Comparison of ENCODE assay signal across 36 mouse cellular contexts in genomic region chr8:84684537-84684936, GRCm38 (mm10). TPM values are rescaled to one million over a fixed set of nuclear protein-coding genes. Genes with fewer than 3 reads are reported as not detected.
DNase-seq lines count a peak whose midpoint lies in the region; ATAC-seq and TF ChIP-seq lines count a peak whose summit lies in the region.
"Had no signal": no experiment of that assay in that cellular context is flagged by ENCODE, and none has a peak within 500 bp of the region (broad histone marks: within the 10 kb centered on the region; RNA-seq: fewer than 3 reads in every experiment).

No protein-coding gene starts in this region.

- no peak overlapping the region for H3K4me2 ChIP-seq in hindbrain, embryonic 11.5 days (replicated peaks; ENCODE audit: low read depth, low read length)
- no peak overlapping the region for H3K4me2 ChIP-seq in liver, embryonic 13.5 days
- no peak overlapping the region for H3K4me2 ChIP-seq in liver, postnatal 0 days (ENCODE audit: low read depth, low read length)
- H3K4me2 ChIP-seq in hindbrain, postnatal 0 days (ENCODE audit: low read depth, low read length): no peak overlapping the region
- H3K4me2 ChIP-seq in lung, postnatal 0 days (replicated peaks; ENCODE audit: low read depth, low read length): no peak overlapping the region
- H3K4me2 ChIP-seq: hindbrain, embryonic 15.5 days; intestine, embryonic 15.5 days had no signal

- H3K4me1 ChIP-seq in hindbrain, embryonic 10.5 days (replicated peaks): peaks cover 41% of the 10 kb centered on the region
- 0 out of 2 replicates have a peak, but pooled peaks cover 2% of the 10 kb centered on the region for H3K4me1 ChIP-seq in hindbrain, embryonic 11.5 days (replicated peaks; ENCODE audit: control insufficient read depth, insufficient read depth, low read length)
- H3K4me1 ChIP-seq in liver, embryonic 13.5 days (replicated peaks): peaks cover 75% of the 10 kb centered on the region
- peaks cover 29% of the 10 kb centered on the region for H3K4me1 ChIP-seq in liver, postnatal 0 days (ENCODE audit: insufficient read depth)
- H3K4me1 ChIP-seq in hindbrain, postnatal 0 days (ENCODE audit: insufficient read depth, low read length): peaks cover 22% of the 10 kb centered on the region
- peaks cover 14% of the 10 kb centered on the region; the same call in 1 of the 2 replicates for H3K4me1 ChIP-seq in lung, postnatal 0 days (ENCODE audit: insufficient read depth, low read depth, low read length)

- no peaks in the 10 kb centered on the region for H3K27me3 ChIP-seq in hindbrain, embryonic 10.5 days (ENCODE audit: insufficient read depth, poor library complexity, severe bottlenecking)
- H3K27me3 ChIP-seq in hindbrain, embryonic 11.5 days (ENCODE audit: control insufficient read depth, insufficient read depth, low read length): no peaks in the 10 kb centered on the region
- H3K27me3 ChIP-seq in liver, embryonic 13.5 days: no peaks in the 10 kb centered on the region
- no peaks in the 10 kb centered on the region for H3K27me3 ChIP-seq in liver, postnatal 0 days (ENCODE audit: insufficient read depth, low read length)
- H3K27me3 ChIP-seq in hindbrain, postnatal 0 days (ENCODE audit: insufficient read depth, low read length): no peaks in the 10 kb centered on the region
- no peaks in the 10 kb centered on the region for H3K27me3 ChIP-seq in lung, postnatal 0 days (replicated peaks; ENCODE audit: insufficient read depth, low read length)
- H3K27me3 ChIP-seq: CH12.LX; forebrain, embryonic 12.5 days; heart, embryonic 12.5 days; hindbrain, embryonic 15.5 days; intestine, embryonic 15.5 days; limb, embryonic 13.5 days; Patski had no signal

- H3K9ac ChIP-seq in hindbrain, embryonic 11.5 days (ENCODE audit: low read depth, low read length): no peak overlapping the region
- H3K9ac ChIP-seq in liver, embryonic 13.5 days: peak overlapping the region; percentile 100; the same call in 1 of the 2 replicates
- H3K9ac ChIP-seq in liver, postnatal 0 days (replicated peaks): no peak overlapping the region
- H3K9ac ChIP-seq in hindbrain, postnatal 0 days (replicated peaks; ENCODE audit: low read length): no peak overlapping the region
- no peak overlapping the region for H3K9ac ChIP-seq in lung, postnatal 0 days (replicated peaks; ENCODE audit: low read depth)
- H3K9ac ChIP-seq: forebrain, embryonic 12.5 days; hindbrain, embryonic 15.5 days; intestine, embryonic 15.5 days had no signal

- TF ChIP-seq CTCF in liver, postnatal 0 days (IDR thresholded peaks at IDR 0.05; ENCODE audit: low read depth): no peak
- no peak for TF ChIP-seq CTCF in hindbrain, postnatal 0 days (IDR thresholded peaks at IDR 0.05; ENCODE audit: low read depth)
- no peak for TF ChIP-seq CTCF in lung, postnatal 0 days (IDR thresholded peaks at IDR 0.05)

- no peak for ATAC-seq in hindbrain, embryonic 11.5 days (ENCODE audit: low FRiP score)
- ATAC-seq in liver, embryonic 13.5 days (ENCODE audit: low read depth): no peak
- no peak for ATAC-seq in liver, postnatal 0 days
- no peak for ATAC-seq in hindbrain, postnatal 0 days
- no peak for ATAC-seq in lung, postnatal 0 days
- ATAC-seq: intestine, embryonic 15.5 days; midbrain, embryonic 16.5 days; Patski had no signal

- TF ChIP-seq EP300 in liver, postnatal 0 days (IDR thresholded peaks at IDR 0.05; ENCODE audit: low read depth): no peak
- no peak for TF ChIP-seq EP300 in lung, postnatal 0 days (IDR thresholded peaks at IDR 0.05)

- H3K9me3 ChIP-seq in hindbrain, embryonic 10.5 days: no peaks in the 10 kb centered on the region
- no peaks in the 10 kb centered on the region for H3K9me3 ChIP-seq in hindbrain, embryonic 11.5 days (ENCODE audit: control insufficient read depth, low read length)
- no peaks in the 10 kb centered on the region for H3K9me3 ChIP-seq in liver, embryonic 13.5 days (replicated peaks)
- H3K9me3 ChIP-seq in liver, postnatal 0 days (ENCODE audit: low read length): no peaks in the 10 kb centered on the region
- H3K9me3 ChIP-seq in hindbrain, postnatal 0 days (ENCODE audit: low read length): no peaks in the 10 kb centered on the region
- no peaks in the 10 kb centered on the region for H3K9me3 ChIP-seq in lung, postnatal 0 days (ENCODE audit: low read length)
- H3K9me3 ChIP-seq: forebrain, embryonic 12.5 days; G1E; heart, embryonic 12.5 days; hindbrain, embryonic 15.5 days; intestine, embryonic 15.5 days; limb, embryonic 13.5 days had no signal

- H3K4me3 ChIP-seq in hindbrain, embryonic 10.5 days: 0 out of 2 replicates have a peak overlapping the region, but pooled peaks have one; percentile 6
- H3K4me3 ChIP-seq in hindbrain, embryonic 11.5 days (ENCODE audit: low read depth, low read length): no peak overlapping the region
- H3K4me3 ChIP-seq in liver, embryonic 13.5 days (replicated peaks): no peak overlapping the region
- H3K4me3 ChIP-seq in liver, postnatal 0 days (ENCODE audit: low read depth, low read length): no peak overlapping the region
- H3K4me3 ChIP-seq in hindbrain, postnatal 0 days (ENCODE audit: low read length): no peak overlapping the region
- no peak overlapping the region for H3K4me3 ChIP-seq in lung, postnatal 0 days (ENCODE audit: low read depth, low read length)
- H3K4me3 ChIP-seq: erythroblast, embryonic 14.5 days; forebrain, embryonic 12.5 days; gastrocnemius, adult 2 months; heart, embryonic 12.5 days; hindbrain, embryonic 15.5 days; intestine, embryonic 15.5 days; limb, embryonic 13.5 days; myocyte had no signal

- no peak overlapping the region for H3K27ac ChIP-seq in hindbrain, embryonic 10.5 days
- no peak overlapping the region for H3K27ac ChIP-seq in hindbrain, embryonic 11.5 days (ENCODE audit: low read depth, low read length)
- H3K27ac ChIP-seq in liver, embryonic 13.5 days: peak overlapping the region; percentile 96; the same call in 1 of the 2 replicates
- H3K27ac ChIP-seq in liver, postnatal 0 days (ENCODE audit: low read depth): no peak overlapping the region
- peak overlapping the region; percentile 41; the same call in 1 of the 2 replicates for H3K27ac ChIP-seq in hindbrain, postnatal 0 days
- no peak overlapping the region for H3K27ac ChIP-seq in lung, postnatal 0 days (ENCODE audit: low read length)
- H3K27ac ChIP-seq: forebrain, embryonic 12.5 days; gastrocnemius, adult 2 months; hindbrain, embryonic 15.5 days; intestine, embryonic 15.5 days; kidney, postnatal 0 days; limb, embryonic 13.5 days; macrophage; stomach, postnatal 0 days had no signal

- 45% methylated on average over 3 of the region's 3 CpGs for WGBS in hindbrain, embryonic 10.5 days
- 43% methylated on average over 3 of the region's 3 CpGs for WGBS in hindbrain, embryonic 11.5 days
- 57% methylated on average over 3 of the region's 3 CpGs for WGBS in liver, embryonic 13.5 days (ENCODE audit: insufficient replicate concordance)
- WGBS in liver, postnatal 0 days (ENCODE audit: insufficient replicate concordance): 56% methylated on average over 3 of the region's 3 CpGs
- 10% methylated on average over 3 of the region's 3 CpGs for WGBS in hindbrain, postnatal 0 days
- 57% methylated on average over 3 of the region's 3 CpGs for WGBS in lung, postnatal 0 days

- peak; percentile 37 for DNase-seq in cerebellum, adult 9-11 months
- DNase-seq in cerebellum, adult 8-10 months: no peak
- no peak for DNase-seq in hindbrain, embryonic 10.5 days (ENCODE audit: low spot score)
- DNase-seq in hindbrain, embryonic 11.5 days (ENCODE audit: low spot score): no peak
- no peak for DNase-seq in liver, embryonic 13.5 days
- DNase-seq in liver, postnatal 0 days: no peak
- peak; percentile 58 for DNase-seq in hindbrain, postnatal 0 days (ENCODE audit: low spot score)
- DNase-seq in lung, postnatal 0 days (ENCODE audit: low spot score): no peak
- DNase-seq: adrenal gland, postnatal 10 days; cerebellum, adult 9-10 months; gastrocnemius, adult 2 months; gastrocnemius, postnatal 36 days; heart, adult 18-20 months; heart, postnatal 10 days; kidney, adult 2 months; kidney, postnatal 4 days; lung, adult 18-20 months; lung, postnatal 10 days; right cerebral cortex, postnatal 4 days; thymus, adult 18-20 months; thymus, postnatal 25 days had no signal

- H3K36me3 ChIP-seq in hindbrain, embryonic 10.5 days: peaks cover 55% of the 10 kb centered on the region
- no peaks in the 10 kb centered on the region; the same call in 1 of the 2 replicates for H3K36me3 ChIP-seq in hindbrain, embryonic 11.5 days (ENCODE audit: control insufficient read depth, insufficient read depth, low read length)
- peaks cover 29% of the 10 kb centered on the region for H3K36me3 ChIP-seq in liver, embryonic 13.5 days
- 0 out of 2 replicates have a peak, but pooled peaks cover 9% of the 10 kb centered on the region for H3K36me3 ChIP-seq in liver, postnatal 0 days (replicated peaks; ENCODE audit: insufficient read depth, low read length)
- H3K36me3 ChIP-seq in hindbrain, postnatal 0 days (ENCODE audit: insufficient read depth, low read length): no peaks in the 10 kb centered on the region
- no peaks in the 10 kb centered on the region for H3K36me3 ChIP-seq in lung, postnatal 0 days (ENCODE audit: insufficient read depth, low read length)
- H3K36me3 ChIP-seq: hindbrain, embryonic 15.5 days; intestine, embryonic 15.5 days had no signal

RNA-seq across cellular contexts. Expression of gene Trmt1, which starts 1.6 kb away (rescaled TPM):
- 57.8 and 65.9 TPM in 2 replicates for polyA plus RNA-seq in hindbrain, embryonic 10.5 days (2016; fragmentation: Nextera tagmentation; extraction: Ambion mirVana)
- 47.9 and 51.1 TPM in 2 replicates for polyA plus RNA-seq in hindbrain, embryonic 11.5 days (2014; fragmentation: Nextera tagmentation; extraction: Ambion mirVana)
- 45.9 and 46.8 TPM in 2 replicates for polyA plus RNA-seq in liver, embryonic 13.5 days (2015; fragmentation: Nextera tagmentation; extraction: Ambion mirVana)
- polyA plus RNA-seq in liver, postnatal 0 days (2015; fragmentation: Nextera tagmentation; extraction: Ambion mirVana): 21.3 TPM in 2 replicates
- 69.5 and 93.3 TPM in 2 replicates for total RNA-seq in hindbrain, postnatal 0 days (2014; rRNA removed)
- 71.2 and 79.2 TPM in 2 replicates for polyA plus RNA-seq in hindbrain, postnatal 0 days (2015; fragmentation: Nextera tagmentation; extraction: Ambion mirVana)
- 38.4 and 43.4 TPM in 2 replicates for polyA plus RNA-seq in lung, postnatal 0 days (2015; fragmentation: Nextera tagmentation; extraction: Ambion mirVana)

RNA-seq across cellular contexts. Expression of gene Nacc1, which starts 3.1 kb away (rescaled TPM):
- 25.2 and 28.9 TPM in 2 replicates for polyA plus RNA-seq in hindbrain, embryonic 10.5 days (2016; fragmentation: Nextera tagmentation; extraction: Ambion mirVana)
- polyA plus RNA-seq in hindbrain, embryonic 11.5 days (2014; fragmentation: Nextera tagmentation; extraction: Ambion mirVana): 19.7 and 20.5 TPM in 2 replicates
- 6.9 and 7.6 TPM in 2 replicates for polyA plus RNA-seq in liver, embryonic 13.5 days (2015; fragmentation: Nextera tagmentation; extraction: Ambion mirVana)
- polyA plus RNA-seq in liver, postnatal 0 days (2015; fragmentation: Nextera tagmentation; extraction: Ambion mirVana): 3.3 and 3.6 TPM in 2 replicates
- 110 and 129 TPM in 2 replicates for total RNA-seq in hindbrain, postnatal 0 days (2014; rRNA removed)
- polyA plus RNA-seq in hindbrain, postnatal 0 days (2015; fragmentation: Nextera tagmentation; extraction: Ambion mirVana): 13.8 and 14.9 TPM in 2 replicates
- polyA plus RNA-seq in lung, postnatal 0 days (2015; fragmentation: Nextera tagmentation; extraction: Ambion mirVana): 7.1 and 7.4 TPM in 2 replicates

RNA-seq across cellular contexts. Expression of gene Lyl1, which starts 16.7 kb away (rescaled TPM):
- polyA plus RNA-seq in hindbrain, embryonic 10.5 days (2016; fragmentation: Nextera tagmentation; extraction: Ambion mirVana): 5.6 and 6.5 TPM in 2 replicates
- polyA plus RNA-seq in hindbrain, embryonic 11.5 days (2014; fragmentation: Nextera tagmentation; extraction: Ambion mirVana): 5.3 and 5.4 TPM in 2 replicates
- polyA plus RNA-seq in liver, embryonic 13.5 days (2015; fragmentation: Nextera tagmentation; extraction: Ambion mirVana): 61.2 and 61.3 TPM in 2 replicates
- 24.6 and 25.7 TPM in 2 replicates for polyA plus RNA-seq in liver, postnatal 0 days (2015; fragmentation: Nextera tagmentation; extraction: Ambion mirVana)
- total RNA-seq in hindbrain, postnatal 0 days (2014; rRNA removed): 1.7 and 7.8 TPM in 2 replicates
- polyA plus RNA-seq in hindbrain, postnatal 0 days (2015; fragmentation: Nextera tagmentation; extraction: Ambion mirVana): 2.0 and 2.3 TPM in 2 replicates
- 11.6 and 13.9 TPM in 2 replicates for polyA plus RNA-seq in lung, postnatal 0 days (2015; fragmentation: Nextera tagmentation; extraction: Ambion mirVana)
- polyA plus RNA-seq: myocyte had no signal

RNA-seq across cellular contexts. Expression of gene Ier2, which starts 21.9 kb away (rescaled TPM):
- 89.9 and 94.7 TPM in 2 replicates for polyA plus RNA-seq in hindbrain, embryonic 10.5 days (2016; fragmentation: Nextera tagmentation; extraction: Ambion mirVana)
- 60.5 and 61.5 TPM in 2 replicates for polyA plus RNA-seq in hindbrain, embryonic 11.5 days (2014; fragmentation: Nextera tagmentation; extraction: Ambion mirVana)
- 20.5 and 24.1 TPM in 2 replicates for polyA plus RNA-seq in liver, embryonic 13.5 days (2015; fragmentation: Nextera tagmentation; extraction: Ambion mirVana)
- polyA plus RNA-seq in liver, postnatal 0 days (2015; fragmentation: Nextera tagmentation; extraction: Ambion mirVana): 32.3 and 32.9 TPM in 2 replicates
- total RNA-seq in hindbrain, postnatal 0 days (2014; rRNA removed): 12.5 and 13.3 TPM in 2 replicates
- polyA plus RNA-seq in hindbrain, postnatal 0 days (2015; fragmentation: Nextera tagmentation; extraction: Ambion mirVana): 20.9 TPM in 2 replicates
- 113 and 140 TPM in 2 replicates for polyA plus RNA-seq in lung, postnatal 0 days (2015; fragmentation: Nextera tagmentation; extraction: Ambion mirVana)

RNA-seq across cellular contexts. Expression of gene G430095P16Rik, which starts 38.3 kb away (rescaled TPM):
- polyA plus RNA-seq in hindbrain, embryonic 10.5 days (2016; fragmentation: Nextera tagmentation; extraction: Ambion mirVana): 0.54 and 1.9 TPM in 2 replicates
- polyA plus RNA-seq in hindbrain, embryonic 11.5 days (2014; fragmentation: Nextera tagmentation; extraction: Ambion mirVana): 2.3 and 2.9 TPM in 2 replicates
- 9.6 and 10.0 TPM in 2 replicates for polyA plus RNA-seq in liver, embryonic 13.5 days (2015; fragmentation: Nextera tagmentation; extraction: Ambion mirVana)
- 4.8 and 6.3 TPM in 2 replicates for polyA plus RNA-seq in liver, postnatal 0 days (2015; fragmentation: Nextera tagmentation; extraction: Ambion mirVana)
- 1.2 TPM in 1 of 2 replicates, not detected in the other for total RNA-seq in hindbrain, postnatal 0 days (2014; rRNA removed)
- polyA plus RNA-seq in hindbrain, postnatal 0 days (2015; fragmentation: Nextera tagmentation; extraction: Ambion mirVana): 1.1 and 1.7 TPM in 2 replicates
- polyA plus RNA-seq in lung, postnatal 0 days (2015; fragmentation: Nextera tagmentation; extraction: Ambion mirVana): 2.0 and 2.8 TPM in 2 replicates
- total RNA-seq: left cerebral cortex, postnatal 14 days had no signal
- polyA plus RNA-seq: macrophage had no signal

Comparison
In these comparisons a context has a peak if more than half of its experiments do, and no peak if none do; other contexts are left out.
1. DNase-seq: peak in cerebellum, adult 9-11 months (single experiment) and hindbrain, postnatal 0 days (single experiment); none in cerebellum, adult 8-10 months (single experiment), hindbrain, embryonic 10.5 days (single experiment), hindbrain, embryonic 11.5 days (single experiment), liver, embryonic 13.5 days (single experiment), liver, postnatal 0 days (single experiment) and lung, postnatal 0 days (single experiment).
2. H3K27ac ChIP-seq: peak in liver, embryonic 13.5 days (single experiment) and hindbrain, postnatal 0 days (single experiment); none in hindbrain, embryonic 10.5 days (single experiment), hindbrain, embryonic 11.5 days (single experiment), liver, postnatal 0 days (single experiment) and lung, postnatal 0 days (single experiment).